Mouse (Mus musculus) cerebellum, adult 2 months (tissue): ENCODE measurements around the gene Cdkl4.

ENCODE experiments used
- CTCF ChIP-seq: fragments of 200-500 bp; IDR thresholded peaks from 2 replicates; pipeline ENCODE4 v1.5.1; 2011; ENCODE audit warnings: low read depth, mild to moderate bottlenecking, control low read depth, low read length, moderate library complexity, borderline replicate concordance; ENCODE audit not compliant: insufficient read depth
- POLR2A ChIP-seq: fragments of 200-500 bp; IDR thresholded peaks from 2 replicates; pipeline ENCODE4 v1.6.1; 2011; ENCODE audit warnings: low read length, control low read depth, borderline replicate concordance; ENCODE audit not compliant: insufficient read depth

GRCm38 (mm10) chr17:80480855-80481224 lies 96.8 kb downstream of the Cdkl4 start:
- TF ChIP-seq POLR2A (no peak), CTCF (no peak)
